ENCODE assay signal across 8 mouse cellular contexts in genomic region chr1:184771202-184771890, GRCm38 (mm10). TPM values are rescaled to one million over a fixed set of nuclear protein-coding genes. Genes with fewer than 3 reads are reported as not detected.
A peak's percentile ranks its signal among the peaks of the same experiment; 100 is the strongest.
DNase-seq lines count a peak whose midpoint lies in the region; ATAC-seq lines count a peak whose summit lies in the region.

No protein-coding gene starts in this region.

- H3K27me3 ChIP-seq in forebrain, embryonic 16.5 days (replicated peaks; ENCODE audit: control insufficient read depth, insufficient read depth, low read length): no peaks in the 10 kb centered on the region
- peaks cover 23% of the 10 kb centered on the region for H3K27me3 ChIP-seq in lung, embryonic 15.5 days

- ATAC-seq in forebrain, embryonic 16.5 days: peak; percentile 47; the same call in 1 of the 2 replicates
- peak; percentile 46; the same call in 1 of the 2 replicates for ATAC-seq in lung, embryonic 15.5 days (ENCODE audit: borderline replicate concordance, extremely low read depth, low FRiP score, low TSS enrichment)

- WGBS in forebrain, embryonic 16.5 days: 26% methylated on average over 18 of the region's 18 CpGs
- WGBS in lung, embryonic 15.5 days: 10% methylated on average over 18 of the region's 18 CpGs

- H3K4me2 ChIP-seq in forebrain, embryonic 16.5 days (ENCODE audit: low read length): 0 out of 2 replicates have a peak overlapping the region, but pooled peaks have one; percentile 6
- H3K4me2 ChIP-seq in lung, embryonic 15.5 days: peak overlapping the region; percentile 38

- H3K36me3 ChIP-seq in forebrain, embryonic 16.5 days (ENCODE audit: control insufficient read depth, insufficient read depth): no peaks in the 10 kb centered on the region
- no peaks in the 10 kb centered on the region for H3K36me3 ChIP-seq in lung, embryonic 15.5 days

- peaks cover 4% of the 10 kb centered on the region; the same call in 1 of the 2 replicates for H3K4me1 ChIP-seq in forebrain, embryonic 16.5 days (replicated peaks; ENCODE audit: control insufficient read depth, insufficient read depth, low read length)
- H3K4me1 ChIP-seq in lung, embryonic 15.5 days: peaks cover 15% of the 10 kb centered on the region

- intact Hi-C loops in heart, postnatal 36 days (cut with DNase I): loop anchor here (1.0 to 2.0 kb wide), 4 partner anchors 23 to 505 kb away; no protein-coding TSS in a partner anchor

- H3K4me3 ChIP-seq in forebrain, embryonic 16.5 days (replicated peaks; ENCODE audit: low read length): no peak overlapping the region
- no peak overlapping the region for H3K4me3 ChIP-seq in lung, embryonic 15.5 days

- no peaks in the 10 kb centered on the region for H3K9me3 ChIP-seq in forebrain, embryonic 16.5 days (ENCODE audit: control insufficient read depth, low read length)
- H3K9me3 ChIP-seq in lung, embryonic 15.5 days: no peaks in the 10 kb centered on the region

- no peak overlapping the region for H3K9ac ChIP-seq in forebrain, embryonic 16.5 days (replicated peaks; ENCODE audit: low read depth, low read length)
- no peak overlapping the region for H3K9ac ChIP-seq in lung, embryonic 15.5 days

- DNase-seq in ES-CJ7 (ENCODE audit: low read depth, low spot score): peak; percentile 86
- DNase-seq in cerebellum, adult 11-12 months: peak; percentile 14
- peak; percentile 86 to 93 for DNase-seq in heart, postnatal 36 days
- peak; percentile 35 for DNase-seq in layer of hippocampus, adult 9-10 months (ENCODE audit: low spot score)
- peak; percentile 56 for DNase-seq in ovary, postnatal 10 days (ENCODE audit: low spot score)
- DNase-seq in thymus, postnatal 14 days: peak; percentile 76

- H3K27ac ChIP-seq in forebrain, embryonic 16.5 days (ENCODE audit: low read length): no peak overlapping the region
- H3K27ac ChIP-seq in lung, embryonic 15.5 days: peak overlapping the region; percentile 42

RNA-seq across cellular contexts. Expression of gene Hlx, which starts 38.9 kb away (rescaled TPM):
- 1.8 and 2.1 TPM in 2 replicates for polyA plus RNA-seq in forebrain, embryonic 16.5 days (2015; fragmentation: Nextera tagmentation; extraction: Ambion mirVana)
- total RNA-seq in heart, postnatal 36 days (2021): 10 to 100 TPM in 1 of 2 experiments, 1 to 10 TPM in 1; 9.9 to 14.5 TPM
- 32.5 and 34.1 TPM in 2 replicates for polyA plus RNA-seq in lung, embryonic 15.5 days (2015; fragmentation: Nextera tagmentation; extraction: Ambion mirVana)

RNA-seq across cellular contexts. Expression of gene Marc1, which starts 39.8 kb away (rescaled TPM):
- polyA plus RNA-seq in forebrain, embryonic 16.5 days (2015; fragmentation: Nextera tagmentation; extraction: Ambion mirVana): 0.12 TPM in 1 of 2 replicates, not detected in the other
- not detected for total RNA-seq in heart, postnatal 36 days (2021)
- 0.11 and 0.23 TPM in 2 replicates for polyA plus RNA-seq in lung, embryonic 15.5 days (2015; fragmentation: Nextera tagmentation; extraction: Ambion mirVana)

Comparison
In these comparisons a context has a peak if more than half of its experiments do, and no peak if none do; other contexts are left out.
1. DNase-seq: peak in every context shown above with its lines; median percentile 90 in heart, postnatal 36 days; 86 in ES-CJ7; 76 in thymus, postnatal 14 days; 56 in ovary, postnatal 10 days; 35 in layer of hippocampus, adult 9-10 months; 14 in cerebellum, adult 11-12 months.
2. RNA of gene Hlx, which starts 38.9 kb away (polyA plus RNA-seq): 32.5 to 34.1 TPM in lung, embryonic 15.5 days; 1.8 to 2.1 TPM in forebrain, embryonic 16.5 days; every median in the first group is over 10 times any median in the second.